11 mouse cellular contexts compared by ENCODE assay signal in genomic region chr15:77354848-77355551, GRCm38 (mm10). TPM values are rescaled to one million over a fixed set of nuclear protein-coding genes. Genes with fewer than 3 reads are reported as not detected.
A peak's percentile ranks its signal among the peaks of the same experiment; 100 is the strongest.
DNase-seq lines count a peak whose midpoint lies in the region; ATAC-seq lines count a peak whose summit lies in the region.
"Had no signal": no experiment of that assay in that cellular context is flagged by ENCODE, and none has a peak within 500 bp of the region (broad histone marks: within the 10 kb centered on the region; RNA-seq: fewer than 3 reads in every experiment).

No protein-coding gene starts in this region.

- H3K4me1 ChIP-seq in heart, embryonic 11.5 days (ENCODE audit: control insufficient read depth, insufficient read depth, low read length) = peaks cover 32% of the 10 kb centered on the region
- peaks cover 23% of the 10 kb centered on the region for H3K4me1 ChIP-seq in forebrain, embryonic 11.5 days (replicated peaks; ENCODE audit: control insufficient read depth, insufficient read depth, low read length)
- peaks cover 56% of the 10 kb centered on the region for H3K4me1 ChIP-seq in midbrain, embryonic 12.5 days

- H3K36me3 ChIP-seq in heart, embryonic 11.5 days (ENCODE audit: control insufficient read depth, insufficient read depth, low read length) = no peaks in the 10 kb centered on the region
- H3K36me3 ChIP-seq in forebrain, embryonic 11.5 days (ENCODE audit: control insufficient read depth, insufficient read depth, low read length) = no peaks in the 10 kb centered on the region
- H3K36me3 ChIP-seq in midbrain, embryonic 12.5 days = no peaks in the 10 kb centered on the region
- H3K36me3 ChIP-seq: intestine, embryonic 15.5 days had no signal

- no peaks in the 10 kb centered on the region for H3K9me3 ChIP-seq in heart, embryonic 11.5 days (replicated peaks; ENCODE audit: control insufficient read depth, low read length)
- no peaks in the 10 kb centered on the region for H3K9me3 ChIP-seq in forebrain, embryonic 11.5 days (ENCODE audit: control insufficient read depth, low read length)
- H3K9me3 ChIP-seq in midbrain, embryonic 12.5 days = no peaks in the 10 kb centered on the region
- H3K9me3 ChIP-seq: intestine, embryonic 15.5 days had no signal

- H3K4me2 ChIP-seq in heart, embryonic 11.5 days = no peak overlapping the region
- H3K4me2 ChIP-seq in forebrain, embryonic 11.5 days (ENCODE audit: low read depth, low read length, severe bottlenecking) = no peak overlapping the region
- 0 out of 2 replicates have a peak overlapping the region, but pooled peaks have one; percentile 15 for H3K4me2 ChIP-seq in midbrain, embryonic 12.5 days (replicated peaks)
- H3K4me2 ChIP-seq: intestine, embryonic 15.5 days had no signal

- DNase-seq in heart, adult 9 months (ENCODE audit: low spot score in 2 of 2) = no peak
- DNase-seq in ZHBTc4 (ENCODE audit: low read depth, low spot score) = peak; percentile 95
- DNase-seq in forebrain, embryonic 11.5 days (ENCODE audit: low spot score) = no peak
- DNase-seq in urinary bladder, adult 2 months (ENCODE audit: low spot score) = no peak
- no peak for DNase-seq in lung, postnatal 14 days
- DNase-seq in gastrocnemius, postnatal 36 days = no peak
- DNase-seq: lung, postnatal 4 days had no signal

- H3K27ac ChIP-seq in heart, embryonic 11.5 days (ENCODE audit: low read depth, low read length) = peak overlapping the region; percentile 68
- no peak overlapping the region for H3K27ac ChIP-seq in forebrain, embryonic 11.5 days (ENCODE audit: low read depth, low read length)
- peak overlapping the region; percentile 64 for H3K27ac ChIP-seq in midbrain, embryonic 12.5 days (replicated peaks)
- H3K27ac ChIP-seq: intestine, embryonic 15.5 days; stomach, postnatal 0 days had no signal

- H3K4me3 ChIP-seq in heart, embryonic 11.5 days (ENCODE audit: low read depth, low read length) = no peak overlapping the region
- H3K4me3 ChIP-seq in forebrain, embryonic 11.5 days (ENCODE audit: low read depth, low read length) = no peak overlapping the region
- no peak overlapping the region for H3K4me3 ChIP-seq in midbrain, embryonic 12.5 days
- H3K4me3 ChIP-seq: intestine, embryonic 15.5 days had no signal

- H3K9ac ChIP-seq in heart, embryonic 11.5 days (ENCODE audit: low read depth, low read length) = 0 out of 2 replicates have a peak overlapping the region, but pooled peaks have one; percentile 22
- H3K9ac ChIP-seq in forebrain, embryonic 11.5 days (ENCODE audit: low read length) = 0 out of 2 replicates have a peak overlapping the region, but pooled peaks have one; percentile 12
- no peak overlapping the region for H3K9ac ChIP-seq in midbrain, embryonic 12.5 days (replicated peaks)
- H3K9ac ChIP-seq: intestine, embryonic 15.5 days had no signal

- no peak for ATAC-seq in heart, embryonic 11.5 days (replicated peaks; ENCODE audit: insufficient number of reproducible peaks, low FRiP score, low TSS enrichment)
- no peak for ATAC-seq in forebrain, embryonic 11.5 days (replicated peaks; ENCODE audit: low FRiP score)
- no peak for ATAC-seq in midbrain, embryonic 12.5 days (ENCODE audit: low FRiP score, low read depth)
- ATAC-seq: intestine, embryonic 15.5 days had no signal

- WGBS in heart, embryonic 11.5 days (ENCODE audit: insufficient replicate concordance) = 71% methylated on average over 6 of the region's 6 CpGs
- WGBS in forebrain, embryonic 11.5 days = 67% methylated on average over 6 of the region's 6 CpGs
- WGBS in midbrain, embryonic 12.5 days = 66% methylated on average over 6 of the region's 6 CpGs

- no peaks in the 10 kb centered on the region for H3K27me3 ChIP-seq in heart, embryonic 11.5 days (ENCODE audit: control insufficient read depth, insufficient read depth, low read length)
- 0 out of 2 replicates have a peak, but pooled peaks cover 2% of the 10 kb centered on the region for H3K27me3 ChIP-seq in forebrain, embryonic 11.5 days (ENCODE audit: control insufficient read depth, insufficient read depth, low read length)
- 0 out of 2 replicates have a peak, but pooled peaks cover 4% of the 10 kb centered on the region for H3K27me3 ChIP-seq in midbrain, embryonic 12.5 days
- H3K27me3 ChIP-seq: intestine, embryonic 15.5 days had no signal

- intact Hi-C loops in gastrocnemius, postnatal 36 days (cut with DNase I) = loop anchor here (5.0 kb wide), 1 partner anchor 128 kb away; no protein-coding TSS in a partner anchor

RNA-seq across cellular contexts. Expression of gene Apol7a, which starts 43.9 kb away (rescaled TPM):
- polyA plus RNA-seq in heart, embryonic 11.5 days (2014; fragmentation: Nextera tagmentation; extraction: Ambion mirVana) = 0.13 TPM in 1 of 2 replicates, not detected in the other
- not detected in 2 replicates for polyA plus RNA-seq in forebrain, embryonic 11.5 days (2014; fragmentation: Nextera tagmentation; extraction: Ambion mirVana)
- polyA plus RNA-seq in midbrain, embryonic 12.5 days (2016; fragmentation: Nextera tagmentation; extraction: Ambion mirVana) = not detected in 2 replicates
- 1.8 and 2.8 TPM in 2 replicates for polyA plus RNA-seq in urinary bladder, adult 2 months (2012; rRNA removed)
- total RNA-seq in gastrocnemius, postnatal 36 days (2021) = under 1 TPM; 0.26 to 0.59 TPM

RNA-seq across cellular contexts. Expression of gene Rbfox2, which starts 48.2 kb away (rescaled TPM):
- 81.1 and 81.5 TPM in 2 replicates for polyA plus RNA-seq in heart, embryonic 11.5 days (2014; fragmentation: Nextera tagmentation; extraction: Ambion mirVana)
- polyA plus RNA-seq in forebrain, embryonic 11.5 days (2014; fragmentation: Nextera tagmentation; extraction: Ambion mirVana) = 68.2 and 77.6 TPM in 2 replicates
- polyA plus RNA-seq in midbrain, embryonic 12.5 days (2016; fragmentation: Nextera tagmentation; extraction: Ambion mirVana) = 118 and 130 TPM in 2 replicates
- 93.7 and 115 TPM in 2 replicates for polyA plus RNA-seq in urinary bladder, adult 2 months (2012; rRNA removed)
- total RNA-seq in gastrocnemius, postnatal 36 days (2021) = 10 to 100 TPM; 44.2 to 63.3 TPM

RNA-seq across cellular contexts. Expression of gene Apol9a, which starts 55.9 kb away (rescaled TPM):
- 0.23 and 0.52 TPM in 2 replicates for polyA plus RNA-seq in heart, embryonic 11.5 days (2014; fragmentation: Nextera tagmentation; extraction: Ambion mirVana)
- polyA plus RNA-seq in forebrain, embryonic 11.5 days (2014; fragmentation: Nextera tagmentation; extraction: Ambion mirVana) = not detected in 2 replicates
- 0.07 TPM in 1 of 2 replicates, not detected in the other for polyA plus RNA-seq in midbrain, embryonic 12.5 days (2016; fragmentation: Nextera tagmentation; extraction: Ambion mirVana)
- 3.4 and 3.9 TPM in 2 replicates for polyA plus RNA-seq in urinary bladder, adult 2 months (2012; rRNA removed)
- total RNA-seq in gastrocnemius, postnatal 36 days (2021) = under 1 TPM in 1 of 2 experiments, not detected in 1; 0.22 TPM
